Mouse (Mus musculus): ENCODE results near the gene Gm29666.

Gene Gm29666

DNA sequence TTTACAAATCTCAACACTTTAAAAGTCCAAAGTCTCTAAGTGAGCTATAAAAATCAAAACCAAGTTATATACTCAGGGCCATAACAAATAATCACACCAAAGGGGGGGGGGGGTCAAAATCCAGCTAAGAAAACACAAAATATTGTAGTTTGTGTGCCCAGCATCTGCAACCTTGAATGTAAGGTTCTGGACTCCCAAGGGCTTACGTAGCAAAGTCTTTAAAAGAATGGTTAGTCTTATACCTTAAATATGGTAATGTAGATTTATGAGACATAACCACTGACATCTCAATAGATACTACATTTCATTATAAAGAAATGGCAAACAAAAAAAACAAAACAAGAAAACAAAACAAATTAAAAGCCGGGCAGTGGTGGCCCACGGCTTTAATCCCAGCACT lies at the start of gene Gm29666:
Gene Gm29666 (minus strand): TSS at position 101 of the 400 bp plus-strand sequence.
- DNase-seq (ENCODE audit: low read depth, low spot score), result no peak

DNA sequence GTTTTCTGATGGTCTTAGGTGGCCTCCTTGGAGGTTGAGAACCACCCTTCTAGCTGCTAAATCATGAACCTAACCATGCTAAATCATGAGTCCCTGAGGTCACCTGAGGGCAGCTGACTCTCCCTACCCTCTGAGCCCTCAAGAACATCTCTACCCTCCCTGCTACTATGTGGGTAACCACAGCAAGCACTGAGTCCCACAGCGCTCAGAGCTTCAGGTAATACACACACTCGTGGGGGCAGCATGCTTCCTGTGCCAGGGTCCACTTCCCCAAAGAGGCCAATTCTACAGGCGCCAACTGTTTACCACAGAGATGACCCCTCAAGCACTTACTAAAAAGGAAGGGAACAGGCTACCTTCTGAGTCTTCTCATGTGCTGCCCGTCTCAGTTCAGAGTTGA lies 48.7 kb upstream of the Gm29666 start:
- no peak for DNase-seq (ENCODE audit: low read depth, low spot score)

DNA sequence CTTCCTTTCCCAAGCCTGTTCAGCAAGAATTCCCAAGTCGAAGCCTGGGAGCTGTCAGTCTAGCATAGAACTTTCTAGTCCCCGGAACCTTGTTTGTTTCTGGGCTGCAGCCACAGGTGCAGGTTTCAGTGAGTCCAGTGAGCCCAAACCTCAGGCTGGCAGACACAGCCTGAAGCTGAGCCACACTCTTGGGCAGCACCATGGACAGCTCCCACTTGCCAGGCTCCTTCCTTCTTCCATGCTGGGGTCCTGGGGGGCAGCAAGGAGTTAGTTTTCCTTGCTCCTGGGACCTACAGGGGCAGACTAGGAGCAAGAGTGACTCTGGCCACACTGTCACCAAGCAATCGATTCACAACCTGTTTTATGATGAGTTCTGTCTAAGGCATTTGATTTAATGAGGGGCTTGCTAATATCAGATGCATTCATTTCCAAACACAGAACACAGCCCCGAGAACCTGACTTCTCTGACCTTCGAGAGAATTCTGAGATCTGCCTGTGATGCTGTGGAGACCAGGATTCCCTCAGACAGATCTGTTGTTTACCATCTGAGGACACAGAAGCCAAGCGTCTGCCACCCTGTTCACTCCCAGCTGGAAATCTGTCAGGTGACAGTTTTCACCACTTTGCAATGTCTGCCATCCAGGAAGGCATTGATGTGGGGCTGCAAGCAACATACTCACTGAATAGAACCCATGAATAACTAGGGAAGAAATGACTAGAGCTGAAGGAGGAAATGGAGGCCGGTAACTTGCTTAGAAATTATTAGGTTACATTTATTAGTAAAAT lies 45.9 kb upstream of the Gm29666 start:
- DNase-seq (ENCODE audit: low read depth, low spot score), result peak; percentile 60

DNA sequence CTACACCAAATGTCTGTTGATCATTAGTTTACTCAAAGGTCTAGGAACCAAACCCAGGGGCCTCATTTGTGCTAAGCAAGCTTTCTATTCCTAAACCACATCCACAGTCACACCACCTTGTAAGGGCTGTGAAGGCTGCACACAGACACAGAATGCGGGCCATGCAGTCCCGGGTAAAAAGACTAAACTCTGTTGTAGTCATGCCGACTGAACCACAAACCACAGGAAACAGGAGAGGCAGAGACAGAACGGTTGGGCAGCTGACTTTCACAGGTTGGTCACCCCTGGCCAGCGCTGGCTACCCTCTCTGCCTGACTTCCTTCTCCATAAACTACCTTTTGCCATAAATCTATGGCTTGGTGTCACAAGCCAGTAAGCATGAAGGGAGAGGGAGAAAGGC lies 44.9 kb upstream of the Gm29666 start:
- no peak for DNase-seq (ENCODE audit: low read depth, low spot score)

DNA sequence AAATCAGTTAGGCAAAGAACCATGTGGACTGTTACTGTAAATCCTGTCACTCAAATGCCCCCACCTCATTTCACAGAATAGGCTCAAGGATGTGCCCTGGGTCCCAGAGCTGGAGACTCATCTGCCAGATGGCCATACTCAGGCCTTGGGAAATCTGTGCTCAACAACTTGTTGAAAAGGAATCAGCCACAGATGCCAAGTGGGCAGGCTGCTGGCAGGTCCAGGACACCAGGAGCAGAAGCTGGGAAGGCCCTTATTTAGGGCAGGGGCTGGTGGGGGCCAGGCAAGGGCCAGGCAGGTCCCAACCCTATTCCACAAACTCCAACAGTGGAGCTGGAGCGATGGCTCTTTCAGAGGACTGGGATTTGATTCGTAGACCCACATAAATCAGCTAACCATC lies 42.7 kb upstream of the Gm29666 start:
- DNase-seq (ENCODE audit: low read depth, low spot score), result no peak

DNA sequence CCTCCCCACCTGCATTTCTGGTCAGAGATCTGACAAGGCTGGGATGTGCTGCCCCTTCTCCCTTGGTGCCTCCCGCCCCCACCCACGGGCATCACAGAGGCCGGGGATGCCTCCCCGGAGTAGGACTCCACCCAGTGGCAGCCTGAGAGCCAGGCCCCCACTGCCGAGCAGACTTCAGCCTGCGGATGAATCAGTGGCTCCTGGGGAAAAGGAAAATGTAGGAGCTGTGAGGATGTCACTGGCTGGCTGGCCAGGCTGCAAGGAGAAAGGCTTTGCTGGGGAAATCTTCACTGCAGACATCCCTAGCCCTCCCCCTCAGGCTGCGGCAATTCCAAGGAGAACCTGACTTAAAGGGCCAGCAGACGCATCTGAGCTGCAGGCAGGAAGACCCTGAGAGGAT lies 40.9 kb upstream of the Gm29666 start:
- DNase-seq (ENCODE audit: low read depth, low spot score), result no peak

DNA sequence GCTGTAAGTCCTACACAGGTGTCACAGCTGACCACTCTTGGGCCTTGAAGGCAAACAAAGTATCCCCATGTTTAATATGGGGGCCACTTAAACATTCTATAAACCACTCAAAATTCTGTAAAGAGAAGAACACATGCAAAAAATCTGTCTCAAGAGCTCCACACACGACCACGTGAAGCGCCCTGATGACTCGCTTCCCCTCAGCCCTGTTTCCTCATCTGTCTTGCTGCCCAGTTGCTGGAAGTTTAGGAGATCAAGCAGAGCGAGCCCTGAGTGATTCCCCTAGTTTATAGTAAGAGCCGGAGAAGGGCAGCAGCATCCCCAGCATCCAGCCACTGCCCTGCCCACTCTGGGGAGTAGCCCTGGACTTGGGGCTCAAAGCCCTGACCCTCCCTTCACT lies 40.1 kb upstream of the Gm29666 start:
- DNase-seq (ENCODE audit: low read depth, low spot score), result no peak

DNA sequence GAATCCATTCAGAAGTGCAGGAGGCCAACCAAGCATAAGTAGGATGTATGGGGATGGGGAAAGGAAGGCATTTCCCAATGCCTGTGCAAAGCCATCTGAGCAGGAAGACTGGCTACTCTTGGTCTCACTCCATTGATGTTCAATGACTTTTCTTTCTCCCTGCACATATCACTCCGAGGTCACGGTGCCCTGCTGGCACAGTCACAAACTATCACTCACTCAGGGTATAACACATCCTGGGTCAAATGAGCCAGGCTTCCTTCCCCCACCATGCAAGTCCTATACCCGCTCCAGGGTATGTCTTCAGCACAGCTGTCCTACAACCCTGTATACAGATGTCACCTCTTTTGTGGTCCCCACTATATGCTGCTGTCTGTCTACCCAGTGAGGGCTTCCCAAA lies 38.5 kb upstream of the Gm29666 start:
- no peak for DNase-seq (ENCODE audit: low read depth, low spot score)

DNA sequence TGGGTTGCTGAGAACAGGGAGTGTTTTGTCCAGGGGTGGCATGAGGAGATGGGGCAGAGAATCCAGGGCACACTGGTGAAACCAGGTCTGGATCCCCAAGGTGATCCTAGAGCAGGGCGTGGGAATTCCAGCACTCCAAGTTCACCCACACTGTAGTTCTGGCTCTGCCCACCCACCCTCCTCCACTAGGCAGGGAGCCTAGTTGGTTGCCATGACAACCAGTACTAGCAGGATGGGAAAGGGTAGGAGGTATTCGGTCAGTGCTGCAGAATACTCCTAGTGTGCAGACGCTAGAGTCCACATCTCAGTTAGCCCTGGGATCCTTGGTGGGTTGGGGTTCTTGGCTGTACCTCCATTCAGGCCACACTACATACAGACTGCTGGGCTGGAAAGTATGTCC lies 38.0 kb upstream of the Gm29666 start:
- DNase-seq (ENCODE audit: low read depth, low spot score), result no peak

DNA sequence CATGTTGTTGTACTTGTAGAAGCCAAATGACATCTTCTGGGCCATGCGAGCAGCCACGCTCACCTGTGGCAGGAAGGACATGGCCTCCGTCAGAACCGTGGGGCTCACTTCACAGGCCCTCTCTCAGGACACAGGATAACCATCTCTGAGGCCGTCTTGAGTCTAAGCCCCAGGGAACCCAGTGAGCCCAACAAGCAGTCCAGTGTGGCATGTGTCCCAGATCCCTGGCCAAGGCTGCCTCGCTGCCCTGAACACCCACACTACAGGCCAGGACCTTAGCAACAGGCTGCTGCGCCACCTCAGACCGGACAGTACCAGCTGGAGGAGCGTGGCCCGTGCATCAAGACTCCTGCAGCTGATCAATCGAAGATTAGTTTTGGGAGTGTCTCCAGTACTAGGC lies 33.4 kb upstream of the Gm29666 start:
- no peak for DNase-seq (ENCODE audit: low read depth, low spot score)

DNA sequence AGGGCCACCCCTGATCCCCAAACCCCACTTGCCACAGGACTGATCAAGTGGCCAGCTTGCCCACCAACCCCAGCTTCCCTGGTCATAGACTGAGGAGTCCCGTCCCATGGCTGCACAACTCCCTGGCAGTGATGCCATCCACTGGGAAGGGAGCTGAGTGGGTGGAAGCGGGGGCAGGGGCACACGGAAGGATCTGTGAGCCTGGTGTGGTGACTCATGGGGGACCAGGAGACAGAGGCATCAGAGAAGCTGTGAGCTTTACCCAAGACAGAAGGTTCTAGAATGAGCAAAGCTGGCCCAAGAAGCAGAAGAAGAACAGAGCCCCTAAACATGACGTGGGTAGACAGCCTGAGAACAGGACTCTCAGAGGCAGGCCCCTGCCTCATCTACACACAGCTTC lies 30.2 kb upstream of the Gm29666 start:
- no peak for DNase-seq (ENCODE audit: low read depth, low spot score)

DNA sequence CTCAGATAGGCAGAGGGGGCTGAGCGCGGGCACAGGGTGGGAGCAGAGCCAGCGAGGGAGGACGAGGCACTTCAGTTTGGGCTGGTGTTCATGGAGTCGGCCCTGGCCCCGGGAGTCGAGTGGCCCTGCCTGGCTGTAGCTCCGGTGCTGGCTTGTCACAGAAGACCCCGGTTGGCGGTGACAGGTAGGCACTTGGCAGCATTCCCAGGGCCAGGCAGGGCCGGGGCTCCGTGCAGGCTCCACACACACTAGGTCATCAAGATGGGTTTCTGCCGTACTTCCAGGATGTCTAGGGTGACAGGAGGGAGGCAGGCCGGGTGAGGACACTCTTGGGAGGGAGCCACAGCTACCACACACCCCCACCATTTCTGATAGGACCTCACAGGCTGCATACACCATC lies 29.2 kb upstream of the Gm29666 start:
- no peak for DNase-seq (ENCODE audit: low read depth, low spot score)

DNA sequence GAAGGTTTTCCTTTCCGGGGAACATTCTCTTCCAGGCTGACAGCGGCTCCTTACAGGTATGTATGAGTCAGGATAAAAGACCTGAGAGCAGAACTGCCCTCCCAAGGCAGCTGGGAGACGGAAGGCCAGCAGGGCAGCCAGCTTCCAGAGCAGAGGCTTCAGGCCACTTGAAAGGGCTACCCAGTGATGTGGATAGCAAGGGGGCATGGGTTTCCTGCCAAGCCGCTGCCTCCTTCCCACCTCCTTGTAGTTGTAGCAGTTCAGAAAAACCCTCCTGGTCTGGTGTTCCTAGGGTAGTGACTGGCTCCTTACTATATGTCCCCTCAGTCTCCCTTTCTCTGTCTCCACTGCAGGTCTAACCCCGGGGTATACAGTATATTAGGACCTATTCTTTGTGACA lies 24.5 kb upstream of the Gm29666 start:
- no peak for DNase-seq (ENCODE audit: low read depth, low spot score)

DNA sequence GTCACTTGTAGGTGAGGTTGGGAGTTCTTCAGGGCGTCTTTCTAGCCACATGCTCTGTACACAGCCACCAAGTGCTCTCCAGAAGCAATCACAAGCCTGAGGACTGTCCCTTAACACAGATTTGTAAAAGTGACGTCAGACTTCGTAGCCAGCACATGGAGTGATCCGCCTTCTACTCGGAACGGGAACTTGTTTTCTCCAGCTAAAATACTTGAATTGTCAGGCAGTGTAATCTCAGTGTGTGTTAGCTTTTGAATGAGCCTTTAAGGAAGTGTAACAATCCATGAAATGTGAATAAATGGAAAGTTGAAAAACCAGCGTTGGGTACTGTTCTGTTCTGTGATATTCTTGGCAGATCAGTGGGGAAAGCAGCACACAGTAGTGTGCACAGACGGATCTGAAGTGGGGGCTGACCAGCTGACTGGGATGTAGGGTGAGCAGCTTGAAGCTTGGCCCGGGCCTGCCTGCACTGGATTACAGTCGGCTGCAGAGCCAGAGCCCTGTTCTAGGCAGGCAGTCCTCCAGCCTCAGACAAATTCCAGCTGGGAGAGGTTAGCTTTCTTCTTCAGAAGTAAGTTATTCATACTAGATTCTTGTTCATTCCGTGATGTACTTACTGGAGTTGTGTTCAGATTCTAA lies 22.9 kb upstream of the Gm29666 start:
- no peak for DNase-seq (ENCODE audit: low read depth, low spot score)

DNA sequence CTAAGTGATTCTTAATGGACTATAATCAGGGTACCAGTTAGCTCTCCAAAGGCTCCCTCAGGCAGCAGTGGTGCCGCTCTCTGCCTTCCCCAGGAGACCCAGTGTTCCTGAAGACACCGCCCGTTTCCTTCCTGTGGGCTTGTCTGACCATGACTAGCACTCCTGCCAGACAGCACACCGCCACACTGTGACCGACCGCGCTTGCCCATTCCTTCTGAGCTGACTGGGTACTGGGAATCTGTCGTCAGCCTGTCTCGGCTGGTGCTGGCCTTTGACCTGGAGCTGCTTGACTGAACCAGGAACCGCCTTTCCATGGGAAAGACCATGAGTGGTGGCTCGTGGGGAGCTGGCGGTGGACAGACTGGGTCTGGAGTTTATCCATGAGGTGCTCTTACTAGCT lies 20.3 kb upstream of the Gm29666 start:
- no peak for DNase-seq (ENCODE audit: low read depth, low spot score)

DNA sequence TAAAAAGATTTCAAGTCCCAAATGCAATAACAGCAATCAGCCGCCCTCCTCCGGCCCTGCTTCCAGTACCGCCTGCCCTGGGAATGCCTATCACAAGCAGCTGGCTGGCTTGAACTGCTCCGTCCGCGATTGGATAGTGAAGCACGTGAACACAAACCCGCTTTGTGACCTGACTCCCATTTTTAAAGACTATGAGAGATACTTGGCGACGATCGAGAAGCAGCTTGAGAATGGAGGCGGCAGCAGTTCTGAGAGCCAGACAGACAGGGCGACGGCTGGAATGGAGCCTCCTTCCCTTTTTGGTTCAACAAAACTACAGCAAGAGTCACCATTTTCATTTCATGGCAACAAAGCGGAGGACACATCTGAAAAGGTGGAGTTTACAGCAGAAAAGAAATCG lies 15.1 kb upstream of the Gm29666 start:
- DNase-seq (ENCODE audit: low read depth, low spot score), result no peak

DNA sequence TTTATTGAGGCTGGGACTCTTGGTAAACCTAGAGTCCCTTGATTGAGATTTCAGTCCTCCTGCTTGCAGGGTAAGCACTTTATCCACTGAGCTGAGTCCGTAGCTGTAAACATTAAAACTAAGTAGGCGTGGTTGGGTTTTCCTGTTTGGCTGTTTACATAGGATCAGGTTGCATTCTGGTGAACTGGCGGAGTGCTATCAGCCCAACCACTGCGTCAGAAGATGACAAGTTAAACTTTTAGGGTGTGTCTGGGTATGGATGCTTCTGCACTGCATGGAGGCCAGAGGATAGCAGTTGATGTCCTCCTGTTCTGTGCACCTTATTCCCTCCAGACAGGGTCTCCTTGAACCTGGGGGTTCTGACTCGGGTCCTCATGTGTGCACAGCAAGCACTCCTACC lies 12.5 kb upstream of the Gm29666 start:
- no peak for DNase-seq (ENCODE audit: low read depth, low spot score)

DNA sequence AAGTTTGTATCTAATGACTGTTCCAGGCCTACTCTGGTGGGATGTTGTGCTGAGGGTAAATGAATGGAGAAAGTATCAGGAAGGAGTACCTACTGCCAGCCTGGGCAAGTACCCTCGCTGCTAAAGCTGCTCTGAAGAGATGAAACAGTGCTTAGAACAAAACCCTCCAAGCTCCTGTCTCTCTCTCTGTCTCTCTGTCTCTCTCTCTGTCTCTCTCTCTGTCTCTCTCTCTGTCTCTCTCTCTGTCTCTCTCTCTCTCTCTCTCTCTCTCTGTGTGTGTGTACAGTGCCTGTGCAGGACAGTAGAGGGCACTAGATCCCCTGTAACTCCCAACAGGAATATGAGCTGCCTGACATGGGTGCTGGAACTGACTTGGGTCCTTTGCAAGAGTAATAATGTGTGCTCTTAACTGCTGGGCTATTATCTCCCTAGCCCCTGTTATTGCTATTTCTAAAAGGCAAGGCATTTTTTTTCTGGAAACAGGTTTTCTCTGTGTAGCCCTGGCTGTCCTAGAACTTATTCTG lies 5.7 kb upstream of the Gm29666 start:
- peak; percentile 57 for DNase-seq (ENCODE audit: low read depth, low spot score)

DNA sequence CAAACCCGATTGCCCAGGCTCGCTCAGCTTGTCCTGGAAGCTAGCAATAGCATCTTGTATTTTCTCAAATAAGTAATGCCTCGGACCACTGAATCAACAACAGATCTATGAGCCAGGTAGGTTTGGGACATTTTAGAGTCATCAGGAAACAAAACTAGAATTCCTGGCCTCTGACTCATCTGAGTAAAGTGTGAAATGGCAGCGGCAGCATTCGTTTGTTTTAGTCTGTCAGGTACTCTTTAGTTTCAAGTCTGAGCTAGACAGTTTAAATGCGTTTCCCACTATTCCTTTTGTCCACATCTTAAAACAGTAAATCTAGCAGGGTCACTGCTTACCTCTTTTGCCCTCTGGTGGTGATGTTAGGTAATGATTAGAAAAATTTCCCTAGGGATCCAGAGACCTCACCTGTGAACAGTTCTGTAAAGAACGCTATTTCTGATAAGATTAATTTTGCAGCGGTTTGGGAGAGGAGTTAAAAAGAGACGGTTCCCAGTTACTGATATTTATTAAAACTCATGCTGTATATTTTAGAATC lies 5.0 kb upstream of the Gm29666 start:
- DNase-seq (ENCODE audit: low read depth, low spot score), result peak; percentile 65

DNA sequence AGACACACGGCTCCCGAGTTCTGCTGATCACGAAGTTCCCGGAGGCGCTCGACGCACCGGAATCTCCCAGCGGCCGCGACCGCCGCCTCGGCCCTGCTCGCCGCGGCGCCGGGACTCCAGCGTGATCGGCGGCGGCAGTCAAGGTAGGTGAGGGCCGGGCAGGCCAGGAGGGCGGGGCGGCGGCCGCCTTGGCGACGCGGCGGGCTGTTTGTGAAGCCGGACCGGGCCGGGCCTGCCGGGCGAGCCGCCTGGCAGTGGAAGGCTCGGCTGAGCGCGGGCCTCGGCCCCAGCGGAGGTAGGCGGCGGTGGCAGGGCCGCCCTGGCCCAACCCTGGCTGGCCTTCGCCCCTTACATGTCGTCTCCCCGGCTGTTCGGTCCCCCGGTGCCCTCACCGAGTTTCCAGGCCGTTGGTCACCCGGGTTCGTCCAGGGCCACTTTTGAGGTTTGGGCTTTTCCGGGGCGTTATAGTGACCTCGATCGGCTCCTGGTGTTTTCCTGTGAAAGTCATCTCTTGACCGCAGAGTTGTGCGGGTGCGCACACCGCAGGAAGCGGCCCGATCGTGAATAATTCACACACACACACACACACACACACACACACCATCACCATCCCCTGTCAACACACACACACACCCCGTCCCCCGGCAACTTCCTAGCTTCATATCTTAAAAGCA lies 3.8 kb upstream of the Gm29666 start:
- DNase-seq (ENCODE audit: low read depth, low spot score), result peak; percentile 59

DNA sequence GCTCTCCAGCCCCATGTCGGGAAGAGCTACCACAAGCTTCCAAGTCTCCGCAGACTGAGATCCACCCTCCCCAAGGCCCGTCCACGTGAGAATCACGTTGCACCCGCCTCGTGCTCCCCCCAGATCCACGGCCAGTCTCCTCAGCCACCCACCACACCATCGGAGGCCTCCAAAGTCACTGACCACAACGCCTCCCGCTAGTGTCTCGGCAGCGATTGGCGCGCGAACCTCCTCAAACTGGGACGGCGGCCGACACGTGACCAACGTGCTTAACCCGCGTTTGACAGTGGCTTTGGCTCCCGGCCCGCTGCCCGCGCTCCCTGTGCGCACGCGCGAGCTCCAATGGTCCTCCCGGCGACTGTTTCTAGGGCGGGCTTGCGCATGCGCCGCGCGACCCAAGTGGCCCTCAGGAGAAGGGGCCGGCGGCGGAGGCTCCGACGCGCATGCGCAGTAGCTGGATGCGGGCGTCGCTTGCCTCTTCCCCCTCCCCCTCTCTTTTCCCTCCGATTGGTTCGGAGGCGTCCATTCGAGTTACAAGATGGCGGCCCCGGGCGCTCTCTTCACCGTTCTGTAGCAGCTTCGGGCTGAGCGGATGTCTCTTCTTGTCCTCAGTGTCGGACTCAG lies 3.2 kb upstream of the Gm29666 start, which contains the start of gene Nup50:
Gene Nup50 (plus strand): TSS at position 528 of the 624 bp plus-strand sequence.
- DNase-seq (ENCODE audit: low read depth, low spot score), result peak; percentile 100

DNA sequence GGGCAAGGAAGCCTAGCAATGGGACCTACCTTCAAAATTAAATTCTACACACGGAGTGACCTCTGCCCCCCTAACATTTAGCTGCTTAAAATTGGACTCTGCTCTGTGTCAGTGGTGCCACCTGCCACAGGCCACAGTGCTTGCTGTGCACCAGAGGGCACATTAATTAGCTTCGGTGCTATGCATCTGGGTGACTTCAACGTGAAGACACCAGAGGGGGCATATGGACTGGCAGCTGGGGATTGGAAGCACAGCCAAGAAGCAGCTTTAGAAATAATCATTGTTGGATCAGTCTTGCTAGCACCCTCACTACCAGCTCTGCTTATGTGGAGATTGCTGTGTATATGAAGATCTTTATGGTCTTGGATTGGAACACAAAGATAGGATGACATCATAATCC lies 6.6 kb downstream of the Gm29666 start:
- no peak for DNase-seq (ENCODE audit: low read depth, low spot score)
